Mouse (Mus musculus): ENCODE measurements around the gene Vpreb3.

The Vpreb3 gene

DNA sequence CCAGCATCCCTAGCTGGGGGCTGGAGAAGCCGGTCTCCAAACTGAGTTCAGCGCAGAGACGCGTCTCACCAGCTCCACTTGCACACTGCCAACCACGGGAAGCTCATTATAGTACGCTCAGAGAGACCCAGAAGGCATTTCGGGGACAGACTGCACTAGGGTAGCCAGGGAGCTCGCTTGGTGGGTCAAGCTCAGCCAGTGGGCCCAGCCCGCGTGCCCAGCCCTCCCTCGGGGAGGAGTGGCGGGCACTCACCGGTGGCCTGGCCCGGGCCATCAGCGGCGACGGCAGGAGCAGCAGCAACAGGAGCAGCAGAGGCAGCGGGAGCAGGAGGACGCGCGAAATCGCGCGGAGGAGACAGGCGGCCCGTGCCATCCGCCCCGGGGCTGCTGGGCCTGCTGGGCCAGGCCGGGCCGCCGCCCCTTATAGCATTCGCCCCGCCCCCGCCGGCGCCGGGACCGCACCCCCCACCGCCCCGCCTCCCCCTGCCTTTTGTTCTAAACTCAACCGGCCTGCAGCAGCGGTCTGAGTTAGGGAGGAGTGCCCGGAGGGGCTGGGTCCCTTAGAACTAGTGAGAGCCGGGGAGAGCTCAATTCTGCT, 10.7 kb upstream of the Vpreb3 start:
- no peak for DNase-seq (ENCODE audit: low spot score in 2 of 2)

DNA sequence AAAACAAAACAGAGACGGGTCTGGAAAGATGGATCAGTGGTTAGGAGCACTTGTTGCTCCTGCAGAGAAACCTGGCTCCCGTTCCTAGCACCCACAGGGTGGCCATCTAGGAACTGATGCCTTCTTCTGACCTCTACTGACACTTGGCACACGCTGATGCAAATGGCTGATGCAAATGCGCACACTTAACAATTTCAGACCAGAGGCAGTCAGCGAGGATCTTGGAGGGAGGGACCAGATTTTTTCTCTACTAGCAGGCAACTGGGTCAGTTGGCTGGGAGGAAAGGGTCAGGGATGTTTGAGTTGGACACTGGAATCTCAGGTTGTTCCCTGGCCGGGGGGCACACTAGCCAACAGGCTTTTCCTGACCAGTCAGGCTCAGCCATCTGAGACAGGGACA, 10.0 kb upstream of the Vpreb3 start, which contains the start of gene Chchd10:
Gene Chchd10 (plus strand): TSS at position 240 of the 400 bp plus-strand sequence.
- no peak for DNase-seq (ENCODE audit: low spot score in 2 of 2)

DNA sequence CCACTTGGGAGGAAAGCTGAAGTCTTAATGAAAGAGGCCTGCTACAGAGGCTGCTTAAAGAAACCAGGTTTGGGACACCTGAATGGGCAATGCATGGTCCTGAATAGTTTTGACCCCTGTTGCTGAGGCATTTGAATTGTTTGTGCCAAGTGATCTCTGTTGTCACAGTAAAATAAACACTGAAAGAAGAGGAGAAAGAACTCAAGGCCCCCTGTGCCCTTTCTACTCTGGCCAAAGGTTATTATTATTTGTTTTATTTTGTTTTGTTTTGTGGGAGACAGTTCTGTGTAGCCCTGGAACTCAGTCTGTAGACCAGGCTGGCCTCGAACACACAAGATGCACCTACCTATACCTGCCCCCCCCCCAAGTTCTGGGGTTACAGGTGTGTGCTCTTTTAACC, 7.9 kb upstream of the Vpreb3 start:
- DNase-seq (ENCODE audit: low spot score in 2 of 2): no peak

DNA sequence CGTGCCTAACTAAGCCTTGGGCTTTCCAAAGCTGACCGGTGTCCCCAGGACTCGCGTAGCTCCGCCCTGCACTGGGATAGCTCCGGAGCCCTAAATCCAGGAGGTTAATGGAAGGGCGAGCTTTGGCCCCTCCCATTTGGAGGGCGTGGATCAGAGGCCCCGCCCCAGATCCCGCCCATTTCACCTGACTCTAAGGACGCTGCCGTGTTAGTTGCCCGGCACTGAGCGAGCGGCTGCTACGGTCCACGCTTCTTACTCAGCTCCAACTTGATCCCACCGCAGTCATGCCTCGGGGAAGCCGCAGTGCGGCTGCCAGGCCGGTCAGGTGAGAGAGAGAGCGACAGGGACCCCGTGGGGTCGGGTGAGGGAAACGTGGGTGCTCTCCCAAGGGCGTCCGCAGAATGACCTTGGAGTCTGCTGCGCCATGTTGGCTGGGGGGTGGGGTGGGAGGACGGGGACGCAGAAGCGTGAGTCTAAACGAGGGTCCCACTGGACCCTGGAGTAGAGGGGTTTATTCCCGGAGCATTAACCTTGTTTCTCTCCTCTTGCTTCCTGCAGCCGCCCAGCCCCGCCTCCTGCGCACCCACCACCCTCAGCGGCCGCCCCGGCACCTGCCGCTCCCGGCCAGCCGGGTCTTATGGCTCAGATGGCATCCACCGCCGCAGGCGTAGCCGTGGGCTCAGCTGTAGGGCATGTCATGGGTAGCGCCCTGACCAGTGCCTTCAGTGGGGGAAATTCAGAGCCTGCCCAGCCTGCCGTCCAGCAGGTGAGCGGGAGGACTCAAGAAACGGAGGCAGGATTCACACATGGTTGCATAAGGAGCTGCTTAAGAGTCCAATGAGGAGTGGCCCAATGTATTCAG, 6.9 kb upstream of the Vpreb3 start, which contains the start of gene Mmp11:
Gene Mmp11 (minus strand): TSS at position 817 of the 862 bp plus-strand sequence.
- DNase-seq (ENCODE audit: low spot score in 2 of 2): peak; percentile 72 to 79

DNA sequence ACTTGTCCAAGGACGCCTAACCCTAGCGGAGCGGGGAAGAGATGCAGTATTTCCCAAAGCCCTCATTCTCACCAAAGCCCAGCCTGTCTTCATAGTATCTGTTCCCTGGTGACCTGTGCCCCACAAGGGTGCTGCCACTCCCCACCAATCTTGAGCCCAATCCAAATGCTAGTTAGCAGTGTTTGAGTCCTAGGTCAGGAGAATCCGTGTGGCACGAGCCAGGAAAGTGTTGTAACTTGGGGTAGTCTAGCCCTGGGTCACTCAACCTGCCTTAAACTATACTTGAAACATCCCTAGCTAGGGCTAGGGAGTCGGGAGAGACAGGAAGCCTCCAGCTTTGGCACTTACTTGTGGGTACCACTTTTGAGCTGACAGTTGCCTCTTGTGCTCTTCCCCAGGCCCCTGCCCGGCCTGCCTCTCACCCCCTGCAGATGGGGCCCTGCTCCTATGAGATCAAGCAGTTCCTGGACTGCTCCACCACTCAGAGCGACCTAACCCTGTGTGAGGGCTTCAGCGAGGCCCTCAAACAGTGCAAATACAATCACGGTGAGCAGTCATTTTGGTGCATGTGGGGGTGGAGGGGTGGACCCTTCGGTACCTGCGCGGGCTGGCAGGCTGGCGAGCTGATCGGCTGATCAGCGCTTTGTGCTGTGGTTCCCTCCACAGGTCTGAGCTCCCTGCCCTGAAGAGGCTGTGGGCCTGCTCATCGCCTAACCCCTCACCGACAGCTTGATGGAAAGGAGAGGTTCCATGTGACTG, 5.8 kb upstream of the Vpreb3 start:
- no peak for DNase-seq (ENCODE audit: low spot score in 2 of 2)

DNA sequence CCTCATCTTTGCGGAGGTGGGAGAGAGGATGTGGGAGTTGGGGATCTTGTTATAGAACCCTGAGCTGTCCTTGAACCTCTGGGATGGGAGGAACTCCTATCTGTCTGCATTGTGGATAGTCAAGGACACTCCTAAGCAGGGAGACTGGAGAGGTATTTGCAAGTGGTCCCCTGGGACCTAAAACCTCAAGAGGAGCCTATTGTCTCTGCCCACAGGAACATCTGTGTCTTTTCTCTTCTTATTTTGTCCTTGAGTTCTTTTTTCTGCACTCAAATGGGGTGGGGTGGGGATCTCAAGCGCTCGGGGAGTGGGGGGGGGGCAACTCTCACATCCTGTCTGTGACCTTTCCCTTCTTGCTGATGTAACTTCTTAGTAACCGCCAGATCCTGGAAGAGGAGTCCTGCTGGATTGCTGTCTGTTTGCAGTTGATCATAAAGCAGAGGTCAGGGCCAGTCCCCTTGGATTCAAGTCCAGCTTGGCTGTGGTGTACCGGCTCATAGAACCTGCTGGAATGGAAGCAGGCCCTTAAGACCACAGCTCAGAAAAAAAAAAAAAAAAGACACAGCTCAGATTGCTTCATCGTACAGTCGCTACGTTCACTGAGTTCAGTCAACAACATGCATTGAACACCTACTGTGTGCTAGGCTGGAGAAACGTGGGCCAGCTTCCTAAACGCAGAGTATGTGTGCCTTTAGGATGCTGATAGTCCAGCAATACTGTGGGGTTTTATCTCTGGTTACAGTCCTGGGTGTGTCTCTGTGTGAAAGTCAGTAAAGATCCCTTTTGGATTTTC, 4.8 kb upstream of the Vpreb3 start:
- no peak for DNase-seq (ENCODE audit: low spot score in 2 of 2)

DNA sequence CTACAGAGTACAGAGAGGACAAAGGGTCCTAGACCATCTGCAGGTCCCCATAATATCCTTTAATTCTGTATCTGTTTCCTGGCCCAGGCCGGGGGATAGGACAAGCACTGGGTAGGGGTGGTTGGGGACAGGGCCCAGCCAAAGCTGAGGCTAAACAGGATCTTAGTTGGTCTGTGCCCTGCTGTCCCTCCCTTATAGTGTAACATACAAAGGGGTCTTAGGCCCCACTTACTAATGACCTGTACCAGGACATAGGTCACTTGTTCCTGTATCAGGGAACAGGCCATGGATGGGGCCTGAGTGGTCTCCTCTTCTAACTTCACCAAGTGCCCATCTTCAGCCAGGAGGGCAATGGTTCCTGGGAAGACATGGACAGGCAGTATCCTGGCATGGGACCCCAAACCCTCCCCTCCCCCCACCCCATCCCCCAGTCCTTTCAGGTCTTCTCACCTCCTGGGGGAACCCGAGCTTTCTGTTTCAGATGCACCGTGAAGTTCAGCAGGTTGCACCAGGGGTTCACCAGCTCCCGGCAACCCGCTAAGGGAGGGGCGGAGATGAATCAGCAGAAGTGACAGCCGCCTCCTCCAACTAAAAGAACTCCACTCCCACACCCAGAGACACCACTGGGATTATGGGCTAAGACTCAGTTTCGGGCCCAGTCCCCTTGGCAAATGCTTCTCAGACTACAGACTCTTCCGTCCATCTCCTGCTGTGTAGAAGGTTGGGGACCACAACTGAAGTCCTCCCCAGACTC, 3.2 kb upstream of the Vpreb3 start:
- DNase-seq (ENCODE audit: low spot score in 2 of 2): peak; percentile 46 to 53

DNA sequence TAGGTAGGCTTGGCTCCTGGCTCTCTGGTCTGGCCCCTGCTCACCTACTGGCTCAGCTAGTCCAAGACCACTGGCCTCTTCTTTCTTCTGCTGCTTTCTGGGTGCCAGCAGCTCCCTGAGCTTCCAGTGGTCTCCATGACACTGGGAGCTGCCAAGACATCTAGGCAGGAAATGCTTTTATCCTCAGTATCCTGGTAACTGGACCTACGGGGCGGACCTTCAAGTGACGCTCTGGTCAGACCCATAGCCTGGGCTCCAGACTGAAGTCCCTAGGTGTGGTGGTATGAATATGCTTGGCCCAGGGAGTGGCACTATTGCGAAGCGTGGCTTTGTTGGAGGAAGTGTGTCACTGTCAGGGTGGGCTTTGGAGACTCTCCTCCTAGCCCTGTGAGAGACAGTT, 2.3 kb upstream of the Vpreb3 start, which contains the start of gene Gm867:
Gene Gm867 (minus strand): TSS at position 153 of the 400 bp plus-strand sequence.
- DNase-seq (ENCODE audit: low spot score in 2 of 2): no peak

DNA sequence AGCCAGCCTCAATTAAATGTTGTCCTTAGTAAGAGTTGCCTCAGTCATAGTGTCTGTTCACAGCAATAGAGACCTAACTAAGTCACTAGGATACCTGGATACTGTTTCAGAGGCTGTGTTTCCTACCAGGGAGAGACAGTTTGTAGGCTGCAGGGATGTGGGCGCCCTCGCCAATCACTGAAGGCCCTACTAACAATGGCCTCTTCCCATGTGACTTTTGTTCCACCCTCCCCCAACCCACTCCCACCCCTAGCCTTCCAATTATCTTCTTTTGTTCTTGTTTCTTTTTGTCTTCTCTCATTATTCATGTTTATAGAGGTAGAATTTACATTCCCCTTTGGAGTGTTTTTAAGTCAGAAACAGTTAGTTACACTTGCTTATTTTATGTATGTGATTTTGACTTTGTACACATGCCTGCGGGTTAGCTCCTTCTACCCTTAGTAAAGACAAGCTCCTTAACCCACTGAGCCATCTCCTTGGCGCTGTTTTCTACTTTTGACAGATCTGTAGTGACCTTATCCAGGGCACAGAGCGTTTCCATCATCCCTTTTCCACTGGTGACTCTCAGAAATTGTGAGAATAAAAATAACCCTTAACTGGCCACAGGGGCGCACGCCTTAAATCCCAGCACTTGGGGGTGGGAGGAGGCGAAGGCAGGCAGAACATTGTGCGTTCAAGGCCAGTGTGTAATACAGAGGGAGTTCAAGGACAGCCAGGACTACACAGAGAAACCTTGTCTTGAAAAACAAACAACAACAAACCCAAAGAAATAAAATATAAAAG, 1.6 kb upstream of the Vpreb3 start:
- no peak for DNase-seq (ENCODE audit: low spot score in 2 of 2)

DNA sequence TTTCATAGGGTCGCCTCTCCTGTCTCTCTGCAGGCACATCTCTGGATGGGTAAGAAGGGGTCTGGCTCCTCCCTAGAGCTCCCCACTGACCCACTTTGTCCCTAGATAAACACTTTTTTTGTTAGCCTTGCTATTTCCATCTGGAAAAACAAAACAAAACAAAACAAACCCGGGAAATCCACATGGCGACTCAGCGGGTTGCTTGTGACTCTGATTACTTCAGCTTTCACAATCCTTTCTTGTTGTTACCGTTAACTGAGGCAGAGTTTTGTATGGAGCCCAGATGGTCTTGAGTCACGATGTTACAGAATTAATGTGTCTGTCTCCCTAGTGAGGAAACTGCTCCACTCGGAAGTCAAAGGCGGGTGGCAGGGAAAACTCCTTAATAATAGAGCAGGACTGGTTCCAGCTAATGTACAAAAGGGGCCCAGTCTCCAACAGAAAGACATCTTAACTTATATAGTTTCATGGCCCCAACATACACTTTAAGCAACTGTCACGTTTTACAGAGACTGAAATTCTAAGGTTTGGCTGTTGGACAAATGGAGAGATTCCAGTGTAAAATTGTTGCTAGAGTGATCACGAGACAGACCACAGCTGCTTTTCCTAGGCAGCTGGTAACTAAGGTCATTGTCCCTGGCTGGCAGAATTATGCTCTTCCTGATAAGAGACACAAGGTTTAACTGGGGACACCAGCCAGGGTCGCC, 1.4 kb downstream of the Vpreb3 start:
- no peak for DNase-seq (ENCODE audit: low spot score in 2 of 2)

DNA sequence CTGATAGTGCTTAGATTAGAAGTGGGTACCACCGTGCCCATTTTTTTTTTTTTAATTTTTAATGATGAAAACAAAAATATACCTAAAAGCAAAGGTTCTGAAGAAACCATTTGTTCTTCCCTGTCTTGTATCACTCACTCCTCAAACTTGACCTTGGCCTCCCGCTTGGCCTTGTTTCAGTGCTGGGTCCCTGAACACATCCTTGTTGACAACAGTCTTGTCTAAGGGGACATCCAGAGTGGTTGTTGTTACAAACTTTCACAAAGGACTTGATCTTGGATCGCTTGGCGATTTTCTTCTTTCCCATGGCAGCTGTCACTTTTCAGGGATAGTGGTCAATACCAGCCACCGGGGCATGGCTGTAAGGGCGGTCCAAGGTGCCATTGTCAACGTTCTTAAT, 2.4 kb downstream of the Vpreb3 start:
- no peak for DNase-seq (ENCODE audit: low spot score in 2 of 2)

DNA sequence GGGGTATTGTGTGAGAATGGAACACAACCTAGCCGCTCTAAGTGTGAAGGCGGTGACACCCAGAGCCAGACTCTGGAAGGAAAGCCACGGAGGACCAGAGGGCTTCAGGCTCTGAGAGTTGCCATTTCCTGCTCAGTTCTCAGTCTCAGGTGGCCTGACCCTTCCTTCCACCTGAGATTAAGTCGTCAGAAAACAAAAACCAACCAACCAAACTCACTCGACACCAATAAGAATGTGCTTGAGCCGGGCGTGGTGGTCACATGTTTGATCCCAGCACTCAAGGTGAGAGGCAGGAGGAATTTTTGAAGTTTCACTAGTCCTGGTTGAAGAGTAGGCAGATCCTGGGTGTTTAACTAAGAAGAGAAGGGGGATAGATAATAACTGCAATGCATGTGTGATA, 3.0 kb downstream of the Vpreb3 start:
- DNase-seq (ENCODE audit: low spot score in 2 of 2): no peak

DNA sequence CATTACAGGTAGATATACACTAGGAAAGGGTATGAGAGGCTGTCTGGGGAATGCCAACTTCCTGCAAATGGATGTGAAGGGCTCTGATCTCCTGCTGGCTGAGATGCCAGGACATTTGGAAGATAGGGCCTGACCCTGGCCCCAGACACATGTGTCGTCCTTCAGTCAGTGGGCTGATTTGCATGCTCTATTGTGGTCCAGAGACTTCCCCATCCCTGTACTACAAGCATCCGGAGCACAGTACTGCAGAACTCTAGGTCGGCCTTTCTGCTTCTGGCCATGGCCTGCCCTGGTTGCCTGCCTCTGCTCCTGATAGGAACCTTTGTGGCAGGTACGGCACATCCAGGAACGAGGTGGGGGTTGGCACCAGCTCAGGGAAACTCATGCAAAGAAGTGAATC, 5.2 kb downstream of the Vpreb3 start:
- no peak for DNase-seq (ENCODE audit: low spot score in 2 of 2)

DNA sequence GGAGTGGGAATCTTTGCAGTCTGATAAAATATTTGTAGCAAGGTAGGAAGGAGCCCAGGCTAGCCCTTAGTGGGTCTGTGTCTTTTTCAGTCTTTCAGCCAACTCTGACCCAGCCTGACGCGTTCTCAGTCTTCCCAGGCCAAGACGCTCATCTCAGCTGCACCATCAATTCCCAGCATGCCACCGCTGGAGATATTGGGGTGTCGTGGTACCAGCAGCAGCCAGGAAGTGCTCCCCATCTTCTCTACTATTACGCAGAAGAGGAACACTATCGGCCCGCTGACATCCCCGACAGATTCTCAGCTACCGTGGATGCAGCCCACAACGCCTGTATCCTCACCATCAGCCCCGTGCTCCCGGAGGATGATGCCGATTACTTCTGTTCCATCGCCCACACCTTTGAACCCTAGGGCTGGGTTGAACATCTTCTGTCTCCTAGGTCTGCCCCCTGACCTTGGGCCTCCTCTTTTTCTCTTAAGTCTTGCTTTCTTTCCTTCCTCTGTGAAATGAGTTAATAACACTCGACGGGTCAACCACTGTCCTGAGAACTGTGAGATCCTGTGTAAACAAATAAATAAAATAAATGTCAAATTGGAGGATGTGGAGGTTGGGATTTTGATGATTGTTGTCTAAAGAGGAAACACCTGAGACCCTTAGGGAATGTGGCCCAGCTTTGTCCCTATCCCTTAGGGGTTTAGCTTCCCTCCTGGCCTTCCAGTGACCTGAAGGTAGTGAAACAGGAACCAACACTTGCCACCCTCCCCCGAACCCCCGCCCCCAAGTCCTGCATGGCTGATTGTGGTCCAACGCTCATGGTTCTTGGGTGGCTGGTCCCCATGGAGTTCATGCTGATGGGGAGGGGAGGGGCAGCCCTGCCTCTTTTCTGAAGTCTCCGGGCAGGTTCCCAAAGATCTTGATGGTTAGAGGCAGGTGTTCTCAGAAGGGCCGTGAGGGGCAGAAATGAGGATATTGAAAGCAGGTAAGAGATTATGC, 6.5 kb downstream of the Vpreb3 start:
- DNase-seq (ENCODE audit: low spot score in 2 of 2): no peak

DNA sequence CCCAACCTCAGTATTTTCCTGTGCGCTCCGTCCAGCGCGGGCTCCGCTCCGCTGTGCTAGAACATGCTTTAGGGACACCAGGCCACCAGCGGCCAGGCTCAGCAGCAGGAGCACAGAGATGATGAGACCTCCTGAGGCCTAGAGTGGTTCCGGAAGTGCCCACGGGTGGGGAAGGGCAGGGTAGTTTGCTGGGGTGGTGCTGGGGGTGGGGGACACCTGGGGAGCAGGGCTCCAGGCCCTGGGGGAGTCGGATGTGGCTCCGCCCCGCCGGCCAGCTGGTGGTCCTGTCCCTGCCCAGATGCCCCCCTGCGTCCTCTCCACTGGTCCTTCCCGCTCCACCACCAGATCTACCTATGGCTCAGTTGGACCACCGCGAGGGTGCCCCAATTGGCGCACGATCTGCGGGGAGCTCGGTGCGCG, 7.9 kb downstream of the Vpreb3 start:
- no peak for DNase-seq (ENCODE audit: low spot score in 2 of 2)

DNA sequence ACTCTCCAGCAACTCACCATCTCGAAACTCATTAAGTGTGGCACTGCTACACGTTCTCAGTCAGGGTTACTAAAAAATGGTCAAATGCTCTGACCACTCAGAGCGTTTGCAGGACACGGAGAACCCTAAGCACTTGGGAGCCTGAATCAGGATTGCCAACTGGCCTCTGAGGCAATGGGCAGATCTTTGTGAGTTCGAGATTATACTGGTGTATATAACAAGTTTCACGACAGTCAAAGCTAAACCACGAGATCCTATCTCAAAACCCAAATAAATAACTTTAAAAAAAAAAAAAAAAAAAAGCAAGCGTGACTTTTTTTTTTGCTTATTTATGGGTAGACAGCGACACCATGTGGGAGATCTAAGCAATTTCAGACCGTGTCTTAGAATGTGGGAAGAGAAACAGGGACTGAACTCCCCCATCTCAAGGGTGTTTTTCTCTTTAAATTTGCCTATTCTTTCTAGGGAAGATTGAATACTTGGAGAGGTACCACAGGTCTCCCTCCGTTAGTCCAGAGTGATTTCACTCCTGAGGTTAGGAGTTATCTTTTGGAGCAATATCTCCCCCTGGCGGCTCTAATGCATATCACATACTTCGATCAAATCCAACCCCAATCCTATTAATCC, 8.7 kb downstream of the Vpreb3 start:
- DNase-seq (ENCODE audit: low spot score in 2 of 2): peak; percentile 52 to 59

DNA sequence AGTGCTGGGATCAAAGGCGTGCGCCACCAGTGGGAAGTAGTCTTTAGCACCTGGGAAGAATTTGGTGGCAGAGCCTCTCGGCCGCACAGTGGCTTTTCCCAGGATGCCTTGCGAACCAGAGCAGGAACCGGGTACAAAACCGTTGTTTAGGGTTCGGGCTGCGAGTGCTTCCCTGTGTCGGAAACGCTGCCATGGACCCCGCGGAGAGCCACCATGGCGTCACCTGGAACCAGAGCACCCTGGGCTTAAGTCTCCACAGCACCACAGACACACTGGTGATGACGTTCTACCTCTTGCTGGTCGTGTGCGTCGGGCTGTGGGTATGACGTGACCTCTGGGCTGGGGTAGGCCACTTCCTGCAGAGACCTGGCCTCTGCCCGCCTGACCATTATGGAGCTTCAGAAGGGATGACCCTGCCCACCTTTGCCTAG, 11.5 kb downstream of the Vpreb3 start, which contains the start of gene Gm5134:
Gene Gm5134 (plus strand): TSS at position 134 of the 431 bp plus-strand sequence.
- DNase-seq (ENCODE audit: low spot score in 2 of 2): no peak

Data from right cerebral cortex, adult 2 months (tissue).